Mouse (Mus musculus) thymus, adult 2 months (tissue): ENCODE measurements around the gene Tmem30a. TPM values are rescaled to one million over a fixed set of nuclear protein-coding genes. Genes with fewer than 3 reads are reported as not detected.

Experiments used
- DNase-seq: peaks from one replicate; pipeline ENCODE4 v3.0.0; 2021
- H3K27ac ChIP-seq: fragments of 200-500 bp; 2 replicates; pipeline ENCODE4 v1.5.1; 2012; ENCODE audit warnings: low read length, control low read depth; ENCODE audit not compliant: control insufficient read depth, insufficient read depth
- H3K27me3 ChIP-seq: fragments of 200-500 bp; 2 replicates; pipeline ENCODE4 v1.6.1; 2012; ENCODE audit warnings: mild to moderate bottlenecking, low read length, moderate library complexity, mixed read lengths; ENCODE audit not compliant: control insufficient read depth, insufficient read depth
- H3K36me3 ChIP-seq: fragments of 200-500 bp; 2 replicates; pipeline ENCODE4 v1.6.1; 2012; ENCODE audit warnings: mild to moderate bottlenecking, low read length, moderate library complexity; ENCODE audit not compliant: control insufficient read depth, insufficient read depth
- H3K4me1 ChIP-seq: fragments of 200-500 bp; replicated peaks from 2 replicates; pipeline ENCODE4 v1.6.1; 2012; ENCODE audit warnings: low read length; ENCODE audit not compliant: control insufficient read depth, insufficient read depth
- H3K4me3 ChIP-seq: fragments of 200-500 bp; 2 replicates; pipeline ENCODE4 v1.5.1; 2012; ENCODE audit warnings: mild to moderate bottlenecking, low read length, control low read depth, moderate library complexity; ENCODE audit not compliant: control insufficient read depth, insufficient read depth
- CTCF ChIP-seq: fragments of 200-500 bp; IDR thresholded peaks from 2 replicates; pipeline ENCODE4 v1.5.1; 2012; ENCODE audit warnings: mild to moderate bottlenecking, control low read depth, low read length, moderate library complexity, borderline replicate concordance; ENCODE audit not compliant: control insufficient read depth, poor library complexity, insufficient read depth; ENCODE audit errors: extremely low read depth
- POLR2A ChIP-seq: fragments of 200-500 bp; IDR thresholded peaks from 2 replicates; pipeline ENCODE4 v1.6.1; 2012; ENCODE audit warnings: mild to moderate bottlenecking, low read length, control low read depth, moderate library complexity; ENCODE audit not compliant: control insufficient read depth, poor library complexity, insufficient read depth; ENCODE audit errors: extremely low read depth
- WGBS: fragments of 180-500 bp; shearing (Covaris S2); methylation state at CpG from one replicate; pipeline ENCODE4 v1.1.7; 2018; 5-methylcytosine and 5-hydroxymethylcytosine counted together
- polyA plus RNA-seq: library from polyadenylated mRNA; depleted of rRNA; stranded (reverse); fragments of >200 nt; gene quantifications from 2 replicates; pipeline ENCODE4 v1.2.3, GENCODE M21; 2012; rRNA removed

Tmem30a gene
- 50.5 and 64.3 TPM in 2 replicates for polyA plus RNA-seq

DNA sequence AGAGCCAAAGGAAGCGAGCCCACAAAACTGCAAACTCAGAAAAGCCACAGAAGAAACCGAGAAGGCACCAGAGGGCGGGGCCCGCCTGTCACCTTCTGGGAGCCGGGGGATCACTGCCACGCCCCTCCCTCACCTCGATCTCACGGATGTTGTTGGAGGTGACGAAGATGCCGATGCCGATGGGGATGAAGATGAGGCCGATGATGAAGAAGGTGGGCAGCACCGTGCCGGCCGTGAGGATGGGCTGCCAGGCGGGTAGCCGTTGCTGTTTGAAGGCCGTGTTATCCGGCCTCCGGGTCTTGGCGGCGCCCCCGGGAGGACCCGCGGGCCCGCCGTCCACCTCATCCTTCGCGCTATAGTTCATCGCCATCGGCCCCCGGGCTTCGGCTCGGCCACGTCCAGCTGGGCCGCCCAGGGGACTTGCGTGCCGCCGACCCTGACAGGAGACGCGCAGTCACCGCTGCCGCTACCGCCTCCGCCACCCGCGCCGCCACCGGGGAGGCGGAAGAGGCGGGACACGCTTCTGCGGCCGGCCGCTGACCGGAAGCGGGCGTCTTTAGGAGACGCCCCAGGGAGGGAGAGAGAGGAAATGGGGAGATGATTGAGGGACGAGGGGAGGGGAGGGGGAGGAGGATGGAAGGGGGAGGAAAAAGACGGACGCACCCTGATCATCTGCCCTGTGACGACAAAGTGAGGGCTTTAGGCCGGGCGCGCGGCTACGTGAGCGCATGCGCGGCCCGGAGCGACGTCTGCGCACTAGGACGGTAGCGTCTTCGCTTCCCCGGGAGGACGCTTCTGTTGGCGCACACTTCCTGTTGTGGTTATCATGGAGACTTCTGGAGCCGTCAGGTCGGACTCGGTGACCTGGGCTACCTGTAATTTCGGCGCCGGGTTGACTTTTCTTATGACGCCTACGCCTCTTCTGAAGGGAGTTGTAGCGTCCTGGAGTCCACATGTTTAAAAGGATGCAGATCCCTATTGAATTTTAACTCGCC lies at the start of gene Tmem30a:
TSS of gene Tmem30a (minus strand) at position 667 of the 995 bp plus-strand sequence.
- under 1% methylated on average over 91 of the region's 91 CpGs for WGBS
- Histone ChIP-seq H3K36me3 (no peaks in the 10 kb centered on the region), H3K27ac (peak within 1 kb of the TSS; percentile 77), H3K4me3 (peak within 1 kb of the TSS; percentile 68), H3K27me3 (no peaks in the 10 kb centered on the region), H3K4me1 (peaks cover 9% of the 10 kb centered on the region)
- peak; percentile 86 for DNase-seq
- no peak for TF ChIP-seq CTCF
- TF ChIP-seq POLR2A: peak; percentile 74

DNA sequence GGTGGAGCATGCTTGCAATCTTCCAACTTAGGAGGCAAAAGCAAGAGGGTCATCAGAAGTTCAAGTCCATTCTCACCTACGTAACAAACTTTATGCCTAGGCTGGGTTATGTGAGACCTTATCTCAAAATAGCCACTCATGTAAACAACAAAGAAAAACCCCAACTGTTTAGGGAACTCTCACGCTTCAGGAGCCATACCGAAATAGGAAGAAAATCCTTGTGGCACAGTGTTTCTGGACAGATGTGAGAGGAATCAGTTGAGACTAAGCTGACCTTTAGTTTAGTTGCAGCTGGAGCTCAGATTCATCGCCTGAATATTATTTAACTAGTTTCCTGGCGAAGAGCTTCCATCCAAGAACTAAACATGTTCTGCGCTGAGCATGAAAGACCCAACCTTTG lies 49.3 kb upstream of the Tmem30a start:
- 95% methylated on average over 6 of the region's 6 CpGs for WGBS

GRCm38 (mm10) chr9:79842028-79842427 lies 48.7 kb upstream of the Tmem30a start:
- no peak overlapping the region for H3K4me3 ChIP-seq
- H3K27ac ChIP-seq: no peak overlapping the region
- H3K4me1 ChIP-seq: no peaks in the 10 kb centered on the region
- DNase-seq: no peak
- H3K36me3 ChIP-seq: no peaks in the 10 kb centered on the region
- H3K27me3 ChIP-seq: no peaks in the 10 kb centered on the region
- TF ChIP-seq CTCF: no peak
- no peak for TF ChIP-seq POLR2A

More for the DNA sequence above, 49.3 kb upstream of the Tmem30a start:
- no peak overlapping the region for H3K4me3 ChIP-seq
- no peak overlapping the region for H3K27ac ChIP-seq
- no peak for DNase-seq
- no peaks in the 10 kb centered on the region for H3K4me1 ChIP-seq
- H3K27me3 ChIP-seq: no peaks in the 10 kb centered on the region
- no peaks in the 10 kb centered on the region for H3K36me3 ChIP-seq
- TF ChIP-seq CTCF: no peak
- no peak for TF ChIP-seq POLR2A

GRCm38 (mm10) chr9:79831294-79831693 lies 38.0 kb upstream of the Tmem30a start:
- no peaks in the 10 kb centered on the region for H3K27me3 ChIP-seq
- H3K27ac ChIP-seq: no peak overlapping the region
- no peak for DNase-seq
- no peaks in the 10 kb centered on the region for H3K4me1 ChIP-seq
- H3K4me3 ChIP-seq: no peak overlapping the region
- no peaks in the 10 kb centered on the region for H3K36me3 ChIP-seq
- WGBS: 98% methylated on average over 1 of the region's 1 CpGs
- no peak for TF ChIP-seq CTCF
- TF ChIP-seq POLR2A: no peak

GRCm38 (mm10) chr9:79830874-79831273 lies 37.6 kb upstream of the Tmem30a start:
- H3K27ac ChIP-seq: no peak overlapping the region
- no peaks in the 10 kb centered on the region for H3K27me3 ChIP-seq
- no peak overlapping the region for H3K4me3 ChIP-seq
- 67% methylated on average over 4 of the region's 4 CpGs for WGBS
- no peaks in the 10 kb centered on the region for H3K36me3 ChIP-seq
- no peaks in the 10 kb centered on the region for H3K4me1 ChIP-seq
- no peak for DNase-seq
- no peak for TF ChIP-seq POLR2A
- TF ChIP-seq CTCF: no peak

DNA sequence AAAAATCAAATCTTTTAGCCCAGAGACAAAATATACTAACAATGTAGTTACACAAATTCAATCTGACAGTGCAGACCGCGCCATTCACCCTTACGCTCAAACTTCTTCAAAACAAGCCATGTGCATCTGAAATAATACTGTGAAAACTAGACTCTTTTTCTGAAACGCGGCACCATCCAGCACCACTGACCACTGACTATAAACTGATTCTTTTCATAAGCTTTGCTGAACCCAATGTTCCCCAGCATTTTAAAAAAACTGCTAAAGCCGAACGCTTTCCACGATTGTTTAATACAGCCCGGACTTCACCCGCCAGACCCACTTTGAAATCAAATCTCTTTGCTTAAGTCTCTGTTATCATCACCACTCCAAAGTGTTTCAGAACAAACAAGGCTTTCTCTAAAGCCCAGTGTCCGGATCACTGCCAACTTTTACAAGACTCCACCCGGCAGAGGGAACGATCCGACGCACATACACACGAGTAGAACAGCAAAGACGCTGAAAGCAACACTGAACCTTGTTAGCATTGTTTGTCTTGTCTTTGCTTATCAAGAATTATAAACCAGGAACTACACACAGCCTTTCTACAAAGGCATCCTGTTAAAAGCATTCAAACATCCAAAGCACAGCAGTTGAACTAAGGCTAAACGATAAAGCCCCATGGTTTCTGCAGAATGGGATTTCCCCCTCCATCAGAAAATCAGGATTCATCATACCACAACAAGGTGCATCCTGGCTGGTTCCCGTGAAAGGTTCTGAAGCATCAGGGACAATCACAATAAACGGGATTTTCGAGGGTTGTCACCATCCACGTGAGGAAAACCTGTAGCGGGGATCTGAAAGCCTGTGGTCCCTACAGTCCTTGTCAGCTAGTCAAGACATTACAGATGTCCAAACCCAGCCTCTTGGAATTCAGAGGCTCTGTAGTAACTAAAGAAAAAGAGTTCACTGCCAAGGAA lies 36.8 kb upstream of the Tmem30a start:
- Histone ChIP-seq H3K27ac (no peak overlapping the region), H3K4me3 (no peak overlapping the region), H3K27me3 (no peaks in the 10 kb centered on the region), H3K4me1 (no peaks in the 10 kb centered on the region), H3K36me3 (no peaks in the 10 kb centered on the region)
- DNase-seq: no peak
- TF ChIP-seq CTCF (no peak), POLR2A (no peak)
- WGBS: 91% methylated on average over 23 of the region's 23 CpGs
